Mouse (Mus musculus) ovary, adult 2 months (tissue): ENCODE data around the gene Gm13078. TPM values are rescaled to one million over a fixed set of nuclear protein-coding genes. Genes with fewer than 3 reads are reported as not detected.

Experiments
- polyA plus RNA-seq: library from polyadenylated mRNA; depleted of rRNA; stranded (reverse); fragments of >200 nt; gene quantifications from 2 replicates; pipeline ENCODE4 v1.2.3, GENCODE M21; 2012; rRNA removed

Gm13078 gene
- not detected in 2 replicates for polyA plus RNA-seq

DNA sequence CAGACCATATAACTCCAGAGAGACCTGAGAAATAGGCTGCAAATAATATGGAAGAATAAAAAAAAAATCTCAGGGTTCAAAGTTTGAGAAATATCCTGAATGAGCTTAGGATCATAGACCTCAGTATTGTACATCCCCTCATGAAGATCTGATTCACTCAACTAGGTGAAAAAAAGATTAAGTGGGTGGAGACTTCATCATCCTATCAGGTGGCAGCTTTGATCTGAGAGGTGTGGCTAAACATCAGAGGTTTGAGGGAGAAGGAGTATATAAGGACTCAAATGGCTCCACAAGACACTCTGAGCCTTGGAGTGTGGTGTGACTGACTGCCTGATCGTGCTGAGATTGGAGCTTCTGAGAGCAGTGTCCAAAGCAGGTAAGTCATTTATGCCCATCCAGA lies at the start of gene Gm13078:
Gene Gm13078, plus strand, starts transcription at position 301 of the 400 bp plus-strand sequence.

DNA sequence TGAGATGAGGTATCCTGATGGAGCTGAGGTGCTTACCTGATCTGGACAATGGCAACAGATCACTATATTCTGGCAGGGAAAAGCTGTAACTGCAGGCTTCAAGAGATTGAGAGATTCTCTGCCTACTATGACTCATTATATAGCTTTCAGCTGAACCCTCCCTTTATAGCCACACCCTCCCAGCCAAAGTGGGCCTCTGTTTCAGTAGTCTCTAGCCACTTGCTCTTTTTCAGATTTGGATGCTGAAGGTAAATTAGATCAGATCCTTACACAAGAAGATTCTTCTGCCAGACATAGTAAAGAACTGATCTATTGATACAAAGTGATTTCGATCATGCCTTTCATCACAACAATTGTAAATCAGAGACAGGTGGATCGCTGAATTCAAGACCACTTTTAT lies 16.6 kb upstream of the Gm13078 start, which contains the start of gene Gm13089:
Gene Gm13089, minus strand, starts transcription at position 101 of the 400 bp plus-strand sequence.

Other genes with a start within 250 kb of the Gm13078 start
- not detected in 2 replicates for gene Gm13043, start 208.1 kb upstream of the Gm13078 start, polyA plus RNA-seq
- not detected in 2 replicates for gene Gm13040, start 183.5 kb upstream of the Gm13078 start, polyA plus RNA-seq
- gene BC080695, start 167.8 kb upstream of the Gm13078 start, polyA plus RNA-seq = not detected in 2 replicates
- gene Gm13057, start 167.7 kb upstream of the Gm13078 start, polyA plus RNA-seq = not detected in 2 replicates
- gene Gm13083, start 104.5 kb upstream of the Gm13078 start, polyA plus RNA-seq = not detected in 2 replicates
- not detected in 2 replicates for gene Gm13088, start 62.2 kb upstream of the Gm13078 start, polyA plus RNA-seq
- not detected in 2 replicates for gene Gm13089, start 16.7 kb upstream of the Gm13078 start, polyA plus RNA-seq
- 2.2 and 2.8 TPM in 2 replicates for gene Gm13023, start 69.9 kb downstream of the Gm13078 start, polyA plus RNA-seq
- 1.8 and 3.5 TPM in 2 replicates for gene Gm13084, start 96.6 kb downstream of the Gm13078 start, polyA plus RNA-seq
- gene Gm13103, start 127.0 kb downstream of the Gm13078 start, polyA plus RNA-seq = 0.44 and 0.96 TPM in 2 replicates
- gene Pramef6, start 180.9 kb downstream of the Gm13078 start, polyA plus RNA-seq = not detected in 2 replicates
- not detected in 2 replicates for gene Pramef25, start 231.6 kb downstream of the Gm13078 start, polyA plus RNA-seq
- gene Gm13101, start 247.5 kb downstream of the Gm13078 start, polyA plus RNA-seq = not detected in 2 replicates